In genomic region chr5:130139393-130139792, GRCm38 (mm10) we compare ENCODE assay signal across 8 mouse cellular contexts. TPM values are rescaled to one million over a fixed set of nuclear protein-coding genes. Genes with fewer than 3 reads are reported as not detected.
DNase-seq lines count a peak whose midpoint lies in the region; ATAC-seq lines count a peak whose summit lies in the region.

No protein-coding gene starts in this region.

- H3K27ac ChIP-seq in kidney, embryonic 14.5 days (ENCODE audit: low read depth, low read length) = no peak overlapping the region

- no peaks in the 10 kb centered on the region for H3K9me3 ChIP-seq in kidney, embryonic 14.5 days (ENCODE audit: control insufficient read depth, low read length)

- peak; percentile 87 for DNase-seq in kidney, adult 18-20 months
- DNase-seq in adrenal gland, postnatal 36 days = peak; percentile 84
- DNase-seq in left cerebral cortex, postnatal 36 days (ENCODE audit: low spot score in 2 of 2) = peak; percentile 65 to 73
- DNase-seq in ovary, adult 18-20 months (ENCODE audit: low spot score) = peak; percentile 25
- peak; percentile 25 to 64 for DNase-seq in thymus, postnatal 10 days (ENCODE audit: low spot score in 2 of 2)

- ATAC-seq in kidney, embryonic 14.5 days (ENCODE audit: low FRiP score, low TSS enrichment) = no peak; the same call in 1 of the 2 replicates
- peak; percentile 32; the same call in 1 of the 2 replicates for ATAC-seq in erythroblast, adult 5-6 weeks (replicated peaks; ENCODE audit: low FRiP score, poor library complexity, severe bottlenecking)
- ATAC-seq in hematopoietic stem cell, adult 5-6 weeks (replicated peaks in 1 of 2; ENCODE audit: insufficient read depth in 1 of 2, low FRiP score in 2 of 2, low TSS enrichment in 1 of 2, low read depth in 1 of 2, poor library complexity in 2 of 2, severe bottlenecking in 2 of 2) = peak; percentile 35 to 57; a peak in 2 of 4 replicates

- no peaks in the 10 kb centered on the region for H3K27me3 ChIP-seq in kidney, embryonic 14.5 days (ENCODE audit: control insufficient read depth, insufficient read depth, low read length)

- H3K36me3 ChIP-seq in kidney, embryonic 14.5 days (ENCODE audit: control insufficient read depth, insufficient read depth, low read length) = peaks cover 7% of the 10 kb centered on the region; the same call in 1 of the 2 replicates

- WGBS in kidney, embryonic 14.5 days = 27% methylated on average over 8 of the region's 8 CpGs

- 0 out of 2 replicates have a peak, but pooled peaks cover 4% of the 10 kb centered on the region for H3K4me1 ChIP-seq in kidney, embryonic 14.5 days (ENCODE audit: control insufficient read depth, insufficient read depth, low read length)

- H3K9ac ChIP-seq in kidney, embryonic 14.5 days (ENCODE audit: low read depth, low read length) = no peak overlapping the region

- intact Hi-C loops in left cerebral cortex, postnatal 36 days (cut with DNase I) = loop anchor here (1.0 to 2.0 kb wide), 2 partner anchors 95 to 116 kb away; no protein-coding TSS in a partner anchor

- no peak overlapping the region for H3K4me3 ChIP-seq in kidney, embryonic 14.5 days (ENCODE audit: low read length)

- H3K4me2 ChIP-seq in kidney, embryonic 14.5 days (replicated peaks; ENCODE audit: low read depth, low read length) = no peak overlapping the region

RNA-seq across cellular contexts. Expression of gene Kctd7, which starts 5.3 kb away (rescaled TPM):
- polyA plus RNA-seq in kidney, embryonic 14.5 days (2014; fragmentation: Nextera tagmentation; extraction: Ambion mirVana) = 2.2 and 4.3 TPM in 2 replicates
- 10 to 100 TPM in 1 of 2 experiments, 1 to 10 TPM in 1; 8.6 to 14.6 TPM for total RNA-seq in adrenal gland, postnatal 36 days (2021)
- 0.96 and 2.3 TPM in 2 replicates for total RNA-seq in erythroblast, adult 5-6 weeks (2015; ENCODE audit: low replicate concordance)
- total RNA-seq in erythroblast, adult 5-6 weeks (2017; ENCODE audit: low replicate concordance) = 1.3 and 2.0 TPM in 2 replicates
- 3.3 and 6.4 TPM in 2 replicates for total RNA-seq in hematopoietic stem cell, adult 5-6 weeks (2017)
- 10 to 100 TPM in 1 of 2 experiments, 1 to 10 TPM in 1; 9.4 to 13.1 TPM for total RNA-seq in left cerebral cortex, postnatal 36 days (2021)

RNA-seq across cellular contexts. Expression of gene Rabgef1, which starts 32.2 kb away (rescaled TPM):
- polyA plus RNA-seq in kidney, embryonic 14.5 days (2014; fragmentation: Nextera tagmentation; extraction: Ambion mirVana) = 21.0 and 26.7 TPM in 2 replicates
- total RNA-seq in adrenal gland, postnatal 36 days (2021) = 10 to 100 TPM; 39.3 to 47.9 TPM
- total RNA-seq in erythroblast, adult 5-6 weeks (2015; ENCODE audit: low replicate concordance) = 15.7 and 43.2 TPM in 2 replicates
- total RNA-seq in erythroblast, adult 5-6 weeks (2017; ENCODE audit: low replicate concordance) = 40.7 and 47.1 TPM in 2 replicates
- 35.6 and 47.9 TPM in 2 replicates for total RNA-seq in hematopoietic stem cell, adult 5-6 weeks (2017)
- total RNA-seq in left cerebral cortex, postnatal 36 days (2021) = 10 to 100 TPM; 58.6 to 59.7 TPM

Comparison
In these comparisons a context has a peak if more than half of its experiments do, and no peak if none do; other contexts are left out.
1. DNase-seq: peak in every context shown above with its lines; median percentile 87 in kidney, adult 18-20 months; 84 in adrenal gland, postnatal 36 days; 69 in left cerebral cortex, postnatal 36 days; 44 in thymus, postnatal 10 days; 25 in ovary, adult 18-20 months.